Mouse (Mus musculus): ENCODE measurements around the gene Tnf. TPM values are rescaled to one million over a fixed set of nuclear protein-coding genes. Genes with fewer than 3 reads are reported as not detected.

Tnf gene
- 55.3 TPM for polyA plus RNA-seq (2017; shearing (Covaris generic))

GRCm38 (mm10) chr17:35201787-35202186 is at the start of gene Tnf:
Tnf (minus strand) TSS chr17:35202007.

GRCm38 (mm10) chr17:35241305-35242014 is 39.7 kb upstream of the Tnf start, which contains the start of gene Ddx39b:
Ddx39b (plus strand) TSS chr17:35241746.

GRCm38 (mm10) chr17:35235614-35236389 is 34.0 kb upstream of the Tnf start, which contains the start of gene Nfkbil1:
Nfkbil1 (minus strand) TSS chr17:35235792.

GRCm38 (mm10) chr17:35233114-35233980 is 31.5 kb upstream of the Tnf start, which contains the start of gene Atp6v1g2:
Atp6v1g2 (plus strand) TSS chr17:35233660.

GRCm38 (mm10) chr17:35220156-35220952 is 18.5 kb upstream of the Tnf start, which contains the start of gene Gm16181:
Gm16181 (plus strand) TSS chr17:35220834.

GRCm38 (mm10) chr17:35204494-35205379 is 2.9 kb upstream of the Tnf start, which contains the start of gene Lta:
Lta (minus strand) TSS chr17:35205351.

GRCm38 (mm10) chr17:35193881-35194843 is 7.6 kb downstream of the Tnf start, which contains the start of gene Ltb:
Ltb (plus strand) TSS chr17:35194439.

GRCm38 (mm10) chr17:35187959-35188610 is 13.7 kb downstream of the Tnf start, which contains the start of gene Lst1:
Lst1 (minus strand) TSS chr17:35188439.

GRCm38 (mm10) chr17:35175968-35176367 is 25.8 kb downstream of the Tnf start, which contains the start of gene Aif1:
Aif1 (minus strand) TSS chr17:35176068.

GRCm38 (mm10) chr17:35164568-35165450 is 37.0 kb downstream of the Tnf start, which contains the start of gene Prrc2a:
Prrc2a (minus strand) TSS chr17:35164897.

Other genes with a start within 250 kb of the Tnf start
- 1.3 TPM for gene Hspa1b, start 242.8 kb downstream of the Tnf start, polyA plus RNA-seq (2017; shearing (Covaris generic))
- not detected for gene Gm20481, start 232.1 kb downstream of the Tnf start, polyA plus RNA-seq (2017; shearing (Covaris generic))
- 0.56 TPM for gene Hspa1a, start 229.9 kb downstream of the Tnf start, polyA plus RNA-seq (2017; shearing (Covaris generic))
- not detected for gene Hspa1l, start 229.3 kb downstream of the Tnf start, polyA plus RNA-seq (2017; shearing (Covaris generic))
- 38.4 TPM for gene Lsm2, start 220.1 kb downstream of the Tnf start, polyA plus RNA-seq (2017; shearing (Covaris generic))
- 124 TPM for gene Vars, start 201.0 kb downstream of the Tnf start, polyA plus RNA-seq (2017; shearing (Covaris generic))
- 0.17 TPM for gene Vwa7, start 185.4 kb downstream of the Tnf start, polyA plus RNA-seq (2017; shearing (Covaris generic))
- gene Sapcd1, start 174.0 kb downstream of the Tnf start, polyA plus RNA-seq (2017; shearing (Covaris generic)) = 3.2 TPM
- gene Msh5, start 155.3 kb downstream of the Tnf start, polyA plus RNA-seq (2017; shearing (Covaris generic)) = 2.7 TPM
- gene Clic1, start 152.0 kb downstream of the Tnf start, polyA plus RNA-seq (2017; shearing (Covaris generic)) = 654 TPM
- gene Ddah2, start 143.0 kb downstream of the Tnf start, polyA plus RNA-seq (2017; shearing (Covaris generic)) = 3.6 TPM
- gene Ly6g6c, start 136.6 kb downstream of the Tnf start, polyA plus RNA-seq (2017; shearing (Covaris generic)) = not detected
- gene Mpig6b, start 135.8 kb downstream of the Tnf start, polyA plus RNA-seq (2017; shearing (Covaris generic)) = not detected
- not detected for gene Ly6g6e, start 125.1 kb downstream of the Tnf start, polyA plus RNA-seq (2017; shearing (Covaris generic))
- not detected for gene Ly6g6d, start 123.9 kb downstream of the Tnf start, polyA plus RNA-seq (2017; shearing (Covaris generic))
- gene Ly6g6f, start 116.4 kb downstream of the Tnf start, polyA plus RNA-seq (2017; shearing (Covaris generic)) = not detected
- gene Abhd16a, start 112.7 kb downstream of the Tnf start, polyA plus RNA-seq (2017; shearing (Covaris generic)) = 84.0 TPM
- gene Ly6g5c, start 93.7 kb downstream of the Tnf start, polyA plus RNA-seq (2017; shearing (Covaris generic)) = not detected
- 2.5 TPM for gene Ly6g5b, start 86.6 kb downstream of the Tnf start, polyA plus RNA-seq (2017; shearing (Covaris generic))
- 70.3 TPM for gene Gpank1, start 80.6 kb downstream of the Tnf start, polyA plus RNA-seq (2017; shearing (Covaris generic))
- 338 TPM for gene Csnk2b, start 80.0 kb downstream of the Tnf start, polyA plus RNA-seq (2017; shearing (Covaris generic))
- 4.3 TPM for gene D17H6S53E, start 75.6 kb downstream of the Tnf start, polyA plus RNA-seq (2017; shearing (Covaris generic))
- gene Apom, start 70.0 kb downstream of the Tnf start, polyA plus RNA-seq (2017; shearing (Covaris generic)) = not detected
- gene Bag6, start 66.8 kb downstream of the Tnf start, polyA plus RNA-seq (2017; shearing (Covaris generic)) = 57.4 TPM
- 29.3 TPM for gene Prrc2a, start 37.1 kb downstream of the Tnf start, polyA plus RNA-seq (2017; shearing (Covaris generic))
- gene Aif1, start 25.9 kb downstream of the Tnf start, polyA plus RNA-seq (2017; shearing (Covaris generic)) = 5.1 TPM
- 11.8 TPM for gene Lst1, start 13.6 kb downstream of the Tnf start, polyA plus RNA-seq (2017; shearing (Covaris generic))
- gene Ltb, start 7.6 kb downstream of the Tnf start, polyA plus RNA-seq (2017; shearing (Covaris generic)) = 818 TPM
- 130 TPM for gene Lta, start 3.3 kb upstream of the Tnf start, polyA plus RNA-seq (2017; shearing (Covaris generic))
- 1.2 TPM for gene Gm16181, start 18.8 kb upstream of the Tnf start, polyA plus RNA-seq (2017; shearing (Covaris generic))
- gene Atp6v1g2, start 31.7 kb upstream of the Tnf start, polyA plus RNA-seq (2017; shearing (Covaris generic)) = 5.8 TPM
- gene Nfkbil1, start 33.8 kb upstream of the Tnf start, polyA plus RNA-seq (2017; shearing (Covaris generic)) = 10.5 TPM
- gene Ddx39b, start 39.7 kb upstream of the Tnf start, polyA plus RNA-seq (2017; shearing (Covaris generic)) = 286 TPM
- gene H2-D1, start 60.7 kb upstream of the Tnf start, polyA plus RNA-seq (2017; shearing (Covaris generic)) = 5,181 TPM
- gene H2-Q1, start 118.4 kb upstream of the Tnf start, polyA plus RNA-seq (2017; shearing (Covaris generic)) = 0.15 TPM
- gene H2-Q2, start 140.2 kb upstream of the Tnf start, polyA plus RNA-seq (2017; shearing (Covaris generic)) = 20.2 TPM
- gene H2-Q4, start 177.6 kb upstream of the Tnf start, polyA plus RNA-seq (2017; shearing (Covaris generic)) = 45.7 TPM
- gene H2-Q6, start 222.8 kb upstream of the Tnf start, polyA plus RNA-seq (2017; shearing (Covaris generic)) = 903 TPM
- gene H2-Q7, start 237.1 kb upstream of the Tnf start, polyA plus RNA-seq (2017; shearing (Covaris generic)) = 2,503 TPM